Mouse (Mus musculus) C2C12 (cell line): ENCODE measurements around the gene Rnft2. TPM values are rescaled to one million over a fixed set of nuclear protein-coding genes. Genes with fewer than 3 reads are reported as not detected.

Experiments used
- H3K27me3 ChIP-seq: one replicate; pipeline ENCODE4 v1.6.1; 2011; ENCODE audit not compliant: control insufficient read depth, insufficient read depth, insufficient read length
- H3K36me3 ChIP-seq: one replicate; pipeline ENCODE4 v1.6.1; 2011; ENCODE audit not compliant: control insufficient read depth, insufficient read depth
- H3K4me3 ChIP-seq: one replicate; pipeline ENCODE4 v1.5.1; 2011; ENCODE audit warnings: mild to moderate bottlenecking, control low read depth; ENCODE audit not compliant: poor library complexity, insufficient read depth, severe bottlenecking
- H3K79me2 ChIP-seq: one replicate; pipeline ENCODE4 v1.6.1; 2011; ENCODE audit not compliant: control insufficient read depth, insufficient read depth
- H3K79me3 ChIP-seq: one replicate; pipeline ENCODE4 v1.6.1; 2011; ENCODE audit warnings: low read depth, control low read depth
- H3ac ChIP-seq: one replicate; pipeline ENCODE3; 2011; ENCODE audit warnings: low read depth; ENCODE audit not compliant: control insufficient read depth, insufficient read length
- CEBPB ChIP-seq: IDR thresholded peaks from one replicate; pipeline ENCODE4 v1.6.1; 2011; ENCODE audit warnings: low read depth, mild to moderate bottlenecking, control low read depth, moderate library complexity
- CTCF ChIP-seq: IDR thresholded peaks from one replicate; pipeline ENCODE4 v1.5.1; 2011; ENCODE audit not compliant: control insufficient read depth, insufficient read depth, insufficient read length
- FOSL1 ChIP-seq: IDR thresholded peaks from one replicate; pipeline ENCODE4 v1.8.0; 2011; ENCODE audit warnings: mild to moderate bottlenecking, low read length; ENCODE audit not compliant: poor library complexity, insufficient read depth, severe bottlenecking
- MAX ChIP-seq: IDR thresholded peaks from one replicate; pipeline ENCODE4 v1.6.1; 2011; ENCODE audit warnings: mild to moderate bottlenecking, control low read depth
- MYOD1 ChIP-seq: IDR thresholded peaks from one replicate; pipeline ENCODE4 v1.6.1; 2011; ENCODE audit warnings: low read depth; ENCODE audit not compliant: control insufficient read depth, insufficient read length
- MYOG ChIP-seq: IDR thresholded peaks from one replicate; pipeline ENCODE4 v1.6.1; 2011; ENCODE audit not compliant: control insufficient read depth, insufficient read length; ENCODE audit errors: extremely low read depth
- USF1 ChIP-seq: IDR thresholded peaks from one replicate; pipeline ENCODE4 v1.6.1; 2011; ENCODE audit warnings: low read depth, mild to moderate bottlenecking, control low read depth, moderate library complexity
- polyA plus RNA-seq: library from polyadenylated mRNA; unstranded; fragments of >200 nt; fragmentation: generic; extraction: Trizol; gene quantifications from one replicate; pipeline ENCODE4 v1.2.1, GENCODE M21; 2012; ENCODE audit warnings: missing spikeins

Gene Rnft2
- polyA plus RNA-seq, 1 experiment: 1.1 TPM

GRCm38 (mm10) chr5:118266309-118266708, 21.4 kb upstream of the Rnft2 start:
- Histone ChIP-seq H3K4me3 (no peak overlapping the region), H3ac (no peak overlapping the region), H3K79me3 (no peaks in the 10 kb centered on the region), H3K79me2 (no peaks in the 10 kb centered on the region), H3K27me3 (peaks cover under 1% of the 10 kb centered on the region), H3K36me3 (peaks cover 9% of the 10 kb centered on the region)
- no peak for TF ChIP-seq FOSL1
- TF ChIP-seq MYOD1: no peak
- TF ChIP-seq MAX: no peak
- no peak for TF ChIP-seq USF1
- TF ChIP-seq CTCF: no peak
- no peak for TF ChIP-seq MYOG
- TF ChIP-seq CEBPB: no peak

GRCm38 (mm10) chr5:118265366-118265765, 20.4 kb upstream of the Rnft2 start:
- no peaks in the 10 kb centered on the region for H3K79me2 ChIP-seq
- no peak overlapping the region for H3ac ChIP-seq
- H3K36me3 ChIP-seq: peaks cover 9% of the 10 kb centered on the region
- no peak overlapping the region for H3K4me3 ChIP-seq
- no peaks in the 10 kb centered on the region for H3K79me3 ChIP-seq
- H3K27me3 ChIP-seq: no peaks in the 10 kb centered on the region
- TF ChIP-seq MYOD1 (no peak), FOSL1 (no peak), MYOG (no peak), CEBPB (no peak), USF1 (no peak), MAX (no peak), CTCF (no peak)

GRCm38 (mm10) chr5:118264279-118264678, 19.4 kb upstream of the Rnft2 start:
- peaks cover 9% of the 10 kb centered on the region for H3K36me3 ChIP-seq
- H3K79me3 ChIP-seq: no peaks in the 10 kb centered on the region
- H3K27me3 ChIP-seq: no peaks in the 10 kb centered on the region
- no peak overlapping the region for H3K4me3 ChIP-seq
- TF ChIP-seq FOSL1 (no peak), MYOG (no peak), MYOD1 (no peak), CTCF (no peak)
- no peaks in the 10 kb centered on the region for H3K79me2 ChIP-seq
- no peak overlapping the region for H3ac ChIP-seq

- no peak for TF ChIP-seq MAX
- Histone ChIP-seq H3K36me3 (peaks cover 9% of the 10 kb centered on the region), H3K27me3 (no peaks in the 10 kb centered on the region), H3K79me3 (no peaks in the 10 kb centered on the region), H3K79me2 (no peaks in the 10 kb centered on the region), H3K4me3 (no peak overlapping the region), H3ac (no peak overlapping the region)
These were observed 17.5 kb upstream of the Rnft2 start for GRCm38 (mm10) chr5:118262418-118262817.

- H3K79me2 ChIP-seq: no peaks in the 10 kb centered on the region
- TF ChIP-seq CTCF (no peak), CEBPB (no peak), FOSL1 (no peak), MYOG (no peak), MYOD1 (no peak), USF1 (no peak), MAX (no peak)
- no peaks in the 10 kb centered on the region for H3K27me3 ChIP-seq
- no peaks in the 10 kb centered on the region for H3K79me3 ChIP-seq
- H3ac ChIP-seq: no peak overlapping the region
- H3K4me3 ChIP-seq: no peak overlapping the region
- peaks cover 13% of the 10 kb centered on the region for H3K36me3 ChIP-seq
These were observed 16.3 kb upstream of the Rnft2 start for GRCm38 (mm10) chr5:118261181-118261580.

- H3K36me3 ChIP-seq: peaks cover 13% of the 10 kb centered on the region
- H3ac ChIP-seq: no peak overlapping the region
- no peaks in the 10 kb centered on the region for H3K79me2 ChIP-seq
- no peaks in the 10 kb centered on the region for H3K79me3 ChIP-seq
- TF ChIP-seq MYOG (no peak), MAX (no peak), FOSL1 (no peak), CTCF (no peak), MYOD1 (no peak), CEBPB (no peak), USF1 (no peak)
- no peaks in the 10 kb centered on the region for H3K27me3 ChIP-seq
- no peak overlapping the region for H3K4me3 ChIP-seq
These were observed 15.7 kb upstream of the Rnft2 start for GRCm38 (mm10) chr5:118260642-118261041.
